Mouse (Mus musculus): ENCODE data around the gene Cpne8. TPM values are rescaled to one million over a fixed set of nuclear protein-coding genes. Genes with fewer than 3 reads are reported as not detected.

The Cpne8 gene
- polyA plus RNA-seq, 1 experiment from 2014 or later: 12.7 TPM

DNA sequence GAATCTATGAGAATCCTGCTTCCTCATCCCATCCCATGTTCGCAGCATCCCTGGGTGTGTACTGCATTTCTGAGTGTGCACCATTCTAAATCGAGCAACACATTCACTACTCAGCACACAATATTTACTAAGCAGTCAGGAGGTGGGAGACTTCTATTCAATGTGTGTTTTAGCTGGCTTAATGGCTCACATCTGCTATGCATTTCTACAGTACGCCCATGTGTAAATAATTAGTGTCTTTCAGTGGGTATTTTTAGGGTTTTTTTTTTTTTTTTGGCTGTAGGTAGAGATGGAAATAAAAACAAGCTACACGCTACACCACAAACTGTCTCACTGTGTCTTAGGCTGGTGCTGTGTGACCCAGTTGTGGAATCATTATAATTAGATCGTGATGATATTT, 75.6 kb downstream of the Cpne8 start:
- Histone ChIP-seq H3K4me2 (replicated peaks; ENCODE audit: low read depth, low read length) (no peak overlapping the region), H3K27me3 (ENCODE audit: control insufficient read depth, insufficient read depth, low read length) (no peaks in the 10 kb centered on the region), H3K4me1 (ENCODE audit: control insufficient read depth, insufficient read depth, low read length) (no peaks in the 10 kb centered on the region), H3K4me3 (ENCODE audit: low read length) (no peak overlapping the region), H3K9ac (ENCODE audit: low read depth, low read length) (no peak overlapping the region), H3K36me3 (ENCODE audit: control insufficient read depth, insufficient read depth, low read length) (no peaks in the 10 kb centered on the region), H3K9me3 (ENCODE audit: control insufficient read depth, low read length) (no peaks in the 10 kb centered on the region), H3K27ac (ENCODE audit: low read depth, low read length) (no peak overlapping the region)
- WGBS: 82% methylated on average over 5 of the region's 5 CpGs
- ATAC-seq (ENCODE audit: low FRiP score, low TSS enrichment): no peak

DNA sequence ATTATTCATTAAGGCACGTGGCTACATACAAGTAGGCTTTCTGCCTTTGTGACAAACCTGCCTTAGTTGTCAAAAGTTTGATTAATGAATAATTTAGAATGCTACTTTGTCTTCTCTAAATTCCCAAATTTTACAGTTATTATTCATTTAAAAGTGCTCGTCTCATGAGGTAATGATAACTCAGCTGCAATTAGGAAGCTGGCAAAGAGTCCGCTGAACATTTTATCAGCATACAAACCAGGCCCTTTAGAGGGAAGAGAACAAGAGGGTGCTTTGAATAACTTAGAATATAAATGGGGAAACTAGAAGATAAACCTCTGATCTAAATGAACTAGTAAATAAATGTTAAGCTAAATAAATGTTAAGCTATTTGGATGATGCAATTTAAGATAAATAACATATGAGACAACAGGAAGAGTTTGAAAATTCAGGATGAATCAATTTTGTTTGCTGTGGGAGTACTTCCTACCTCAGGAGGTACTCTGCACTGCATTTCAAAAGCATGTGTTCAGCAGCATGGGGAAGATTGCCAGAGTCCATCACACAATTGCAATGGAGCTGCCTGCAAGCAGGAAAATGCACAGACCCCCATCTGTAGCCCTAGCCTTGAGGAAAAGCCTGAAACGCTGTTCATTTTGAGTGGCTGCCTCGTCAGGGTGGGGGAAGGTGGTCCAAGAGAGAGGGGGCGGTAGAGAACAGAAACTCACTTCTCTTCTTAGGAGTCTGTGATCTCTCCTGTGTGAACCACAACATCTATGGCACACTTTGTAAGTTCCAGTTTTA, 81.3 kb downstream of the Cpne8 start:
- no peak overlapping the region for H3K4me3 ChIP-seq (ENCODE audit: low read length)
- no peaks in the 10 kb centered on the region for H3K27me3 ChIP-seq (ENCODE audit: control insufficient read depth, insufficient read depth, low read length)
- no peaks in the 10 kb centered on the region for H3K36me3 ChIP-seq (ENCODE audit: control insufficient read depth, insufficient read depth, low read length)
- WGBS: 75% methylated on average over 6 of the region's 6 CpGs
- H3K27ac ChIP-seq (ENCODE audit: low read depth, low read length): no peak overlapping the region
- no peak for ATAC-seq (ENCODE audit: low FRiP score, low TSS enrichment)
- H3K9ac ChIP-seq (ENCODE audit: low read depth, low read length): no peak overlapping the region
- no peak overlapping the region for H3K4me2 ChIP-seq (replicated peaks; ENCODE audit: low read depth, low read length)
- H3K4me1 ChIP-seq (ENCODE audit: control insufficient read depth, insufficient read depth, low read length): no peaks in the 10 kb centered on the region
- H3K9me3 ChIP-seq (ENCODE audit: control insufficient read depth, low read length): no peaks in the 10 kb centered on the region

DNA sequence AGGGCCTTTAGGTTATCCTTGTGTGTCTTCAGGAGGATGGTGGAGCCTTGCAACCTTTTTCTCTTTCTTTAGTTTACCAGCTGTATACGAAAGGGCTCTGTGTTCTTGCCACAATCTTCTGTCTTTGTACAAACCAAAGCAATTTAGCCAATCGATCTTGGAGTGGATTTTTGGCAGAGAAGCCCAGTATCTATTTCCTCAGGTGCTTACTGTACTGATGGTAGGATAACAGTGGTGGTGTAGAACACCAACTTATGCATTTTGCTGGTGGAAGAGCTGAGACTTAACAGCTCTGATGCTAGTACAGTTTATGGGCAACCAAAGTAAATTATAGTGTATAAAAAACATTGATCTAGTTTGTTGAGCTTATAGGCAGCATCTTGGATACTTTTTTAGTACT, 83.6 kb downstream of the Cpne8 start:
- no peak for ATAC-seq (ENCODE audit: low FRiP score, low TSS enrichment)
- H3K27ac ChIP-seq (ENCODE audit: low read depth, low read length): no peak overlapping the region
- 91% methylated on average over 2 of the region's 2 CpGs for WGBS

DNA sequence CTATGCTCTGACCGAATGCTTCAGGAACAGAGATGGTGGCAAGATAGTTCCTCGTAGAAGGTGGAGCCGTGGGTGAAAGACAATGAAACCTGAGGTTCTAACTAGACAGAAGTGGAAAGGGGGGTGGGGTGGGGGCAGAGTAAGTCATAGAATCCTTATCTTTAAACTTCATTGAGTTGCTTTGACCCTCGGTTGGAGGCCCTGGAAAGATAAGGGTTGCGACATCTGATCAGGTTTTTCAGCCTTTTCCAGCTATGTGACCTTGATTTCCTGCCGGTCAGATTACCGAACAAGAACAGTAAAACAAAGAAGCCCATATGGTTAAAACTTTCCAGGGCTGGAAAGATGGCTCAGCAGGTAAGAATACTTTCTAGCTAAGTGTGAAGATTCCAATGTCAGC, 89.6 kb downstream of the Cpne8 start:
- no peak for ATAC-seq (ENCODE audit: low FRiP score, low TSS enrichment)
- H3K27ac ChIP-seq (ENCODE audit: low read depth, low read length): no peak overlapping the region
- H3K9me3 ChIP-seq (ENCODE audit: control insufficient read depth, low read length): no peaks in the 10 kb centered on the region
- H3K4me2 ChIP-seq (replicated peaks; ENCODE audit: low read depth, low read length): no peak overlapping the region
- 57% methylated on average over 7 of the region's 7 CpGs for WGBS
- H3K9ac ChIP-seq (ENCODE audit: low read depth, low read length): no peak overlapping the region
- H3K4me3 ChIP-seq (ENCODE audit: low read length): no peak overlapping the region
- no peaks in the 10 kb centered on the region for H3K4me1 ChIP-seq (ENCODE audit: control insufficient read depth, insufficient read depth, low read length)
- no peaks in the 10 kb centered on the region for H3K36me3 ChIP-seq (ENCODE audit: control insufficient read depth, insufficient read depth, low read length)
- no peaks in the 10 kb centered on the region for H3K27me3 ChIP-seq (ENCODE audit: control insufficient read depth, insufficient read depth, low read length)

More for the DNA sequence above, 83.6 kb downstream of the Cpne8 start:
- no peak overlapping the region for H3K4me2 ChIP-seq (replicated peaks; ENCODE audit: low read depth, low read length)
- no peaks in the 10 kb centered on the region for H3K4me1 ChIP-seq (ENCODE audit: control insufficient read depth, insufficient read depth, low read length)
- no peak overlapping the region for H3K4me3 ChIP-seq (ENCODE audit: low read length)
- no peaks in the 10 kb centered on the region for H3K36me3 ChIP-seq (ENCODE audit: control insufficient read depth, insufficient read depth, low read length)
- H3K9ac ChIP-seq (ENCODE audit: low read depth, low read length): no peak overlapping the region
- no peaks in the 10 kb centered on the region for H3K27me3 ChIP-seq (ENCODE audit: control insufficient read depth, insufficient read depth, low read length)
- no peaks in the 10 kb centered on the region for H3K9me3 ChIP-seq (ENCODE audit: control insufficient read depth, low read length)

DNA sequence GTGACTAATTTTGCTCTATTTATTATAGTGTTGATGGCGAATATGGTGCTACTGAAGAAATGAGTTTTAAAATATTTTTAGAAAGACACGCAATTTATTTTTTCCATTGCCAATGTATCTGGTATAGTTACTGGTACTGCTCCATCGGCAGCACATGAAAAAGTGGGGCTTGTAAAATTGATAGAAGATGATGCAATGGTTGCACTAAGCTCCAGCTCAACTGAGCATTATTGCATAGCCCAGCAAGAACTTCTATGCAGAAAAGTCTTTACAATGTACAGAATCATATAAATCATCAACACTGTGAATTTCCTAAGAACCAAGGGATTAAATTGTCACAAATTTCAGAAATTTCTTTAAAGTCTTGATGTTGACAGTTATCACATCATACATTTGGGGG, 101.8 kb downstream of the Cpne8 start:
- no peak overlapping the region for H3K4me3 ChIP-seq (ENCODE audit: low read length)
- no peak overlapping the region for H3K4me2 ChIP-seq (replicated peaks; ENCODE audit: low read depth, low read length)
- no peak for ATAC-seq (ENCODE audit: low FRiP score, low TSS enrichment)
- no peaks in the 10 kb centered on the region for H3K27me3 ChIP-seq (ENCODE audit: control insufficient read depth, insufficient read depth, low read length)
- whole genome bisulfite sequencing: 91% methylated on average over 3 of the region's 3 CpGs
- no peaks in the 10 kb centered on the region for H3K36me3 ChIP-seq (ENCODE audit: control insufficient read depth, insufficient read depth, low read length)
- no peaks in the 10 kb centered on the region for H3K4me1 ChIP-seq (ENCODE audit: control insufficient read depth, insufficient read depth, low read length)
- H3K9me3 ChIP-seq (ENCODE audit: control insufficient read depth, low read length): no peaks in the 10 kb centered on the region
- H3K27ac ChIP-seq (ENCODE audit: low read depth, low read length): no peak overlapping the region
- no peak overlapping the region for H3K9ac ChIP-seq (ENCODE audit: low read depth, low read length)

DNA sequence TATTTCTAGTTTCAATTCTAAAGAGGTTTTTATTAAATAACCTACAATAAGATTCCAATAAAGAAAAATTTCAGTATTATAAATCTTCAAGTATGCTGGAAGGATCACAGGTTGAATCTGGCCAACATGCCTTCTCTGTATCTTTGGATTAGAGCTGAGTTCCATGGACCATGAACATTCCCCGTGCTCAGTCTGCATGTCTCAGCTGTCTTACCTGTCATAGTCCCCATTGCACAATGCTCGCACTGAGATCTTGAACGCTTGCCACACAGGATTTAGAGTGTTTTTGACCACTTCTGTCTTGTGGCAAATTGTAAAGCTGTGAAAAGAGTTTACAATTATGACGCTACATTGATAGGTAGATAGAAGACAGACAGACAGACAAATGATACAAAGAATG, 110.0 kb downstream of the Cpne8 start:
- no peaks in the 10 kb centered on the region for H3K36me3 ChIP-seq (ENCODE audit: control insufficient read depth, insufficient read depth, low read length)
- no peaks in the 10 kb centered on the region for H3K4me1 ChIP-seq (ENCODE audit: control insufficient read depth, insufficient read depth, low read length)
- no peak overlapping the region for H3K4me2 ChIP-seq (replicated peaks; ENCODE audit: low read depth, low read length)
- H3K9me3 ChIP-seq (ENCODE audit: control insufficient read depth, low read length): no peaks in the 10 kb centered on the region
- H3K4me3 ChIP-seq (ENCODE audit: low read length): no peak overlapping the region
- no peaks in the 10 kb centered on the region for H3K27me3 ChIP-seq (ENCODE audit: control insufficient read depth, insufficient read depth, low read length)
- ATAC-seq (ENCODE audit: low FRiP score, low TSS enrichment): no peak
- no peak overlapping the region for H3K27ac ChIP-seq (ENCODE audit: low read depth, low read length)
- H3K9ac ChIP-seq (ENCODE audit: low read depth, low read length): no peak overlapping the region
- WGBS: 79% methylated on average over 4 of the region's 4 CpGs

DNA sequence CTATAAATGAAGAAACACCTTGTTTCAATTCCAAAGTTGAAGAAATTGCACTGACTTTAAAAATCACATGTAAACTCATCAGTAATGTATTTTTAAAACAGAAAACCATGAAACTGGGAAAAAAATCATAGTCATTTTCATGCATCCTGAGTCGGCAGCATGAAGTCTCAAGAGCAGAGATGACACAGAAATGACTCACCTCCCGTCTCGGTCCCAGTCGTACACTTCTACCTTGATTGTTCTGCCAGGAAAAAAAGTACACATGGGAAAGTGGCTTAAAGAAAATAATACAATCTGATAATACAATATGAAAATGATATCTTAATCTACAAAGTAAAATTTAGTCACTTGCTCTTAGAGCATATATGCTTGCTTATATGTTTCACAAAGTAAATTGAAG, 111.2 kb downstream of the Cpne8 start:
- Histone ChIP-seq H3K9ac (ENCODE audit: low read depth, low read length) (no peak overlapping the region), H3K36me3 (ENCODE audit: control insufficient read depth, insufficient read depth, low read length) (no peaks in the 10 kb centered on the region), H3K4me2 (replicated peaks; ENCODE audit: low read depth, low read length) (no peak overlapping the region), H3K4me1 (ENCODE audit: control insufficient read depth, insufficient read depth, low read length) (no peaks in the 10 kb centered on the region), H3K9me3 (ENCODE audit: control insufficient read depth, low read length) (no peaks in the 10 kb centered on the region), H3K27ac (ENCODE audit: low read depth, low read length) (no peak overlapping the region), H3K27me3 (ENCODE audit: control insufficient read depth, insufficient read depth, low read length) (no peaks in the 10 kb centered on the region), H3K4me3 (ENCODE audit: low read length) (no peak overlapping the region)
- ATAC-seq (ENCODE audit: low FRiP score, low TSS enrichment): no peak
- WGBS: 90% methylated on average over 4 of the region's 4 CpGs

DNA sequence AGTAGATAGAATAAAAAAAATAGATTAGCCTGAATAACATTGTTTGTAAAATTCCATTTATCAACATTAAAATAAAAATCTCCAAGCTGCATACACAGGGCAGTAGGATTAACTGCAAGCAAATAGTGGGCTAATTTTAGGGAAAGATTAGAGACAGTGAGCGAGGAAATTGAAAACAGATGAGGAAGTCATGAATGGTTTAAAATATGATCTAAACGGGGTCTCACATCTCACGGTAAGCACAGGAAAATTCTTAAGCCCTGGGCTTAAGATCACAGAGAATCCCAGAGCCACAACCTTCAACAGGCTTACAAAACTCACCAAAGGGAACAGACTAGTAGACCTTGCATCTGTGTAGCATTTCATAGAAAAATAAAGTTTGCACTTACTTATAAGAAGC, 115.2 kb downstream of the Cpne8 start:
- H3K4me3 ChIP-seq (ENCODE audit: low read length): no peak overlapping the region

DNA sequence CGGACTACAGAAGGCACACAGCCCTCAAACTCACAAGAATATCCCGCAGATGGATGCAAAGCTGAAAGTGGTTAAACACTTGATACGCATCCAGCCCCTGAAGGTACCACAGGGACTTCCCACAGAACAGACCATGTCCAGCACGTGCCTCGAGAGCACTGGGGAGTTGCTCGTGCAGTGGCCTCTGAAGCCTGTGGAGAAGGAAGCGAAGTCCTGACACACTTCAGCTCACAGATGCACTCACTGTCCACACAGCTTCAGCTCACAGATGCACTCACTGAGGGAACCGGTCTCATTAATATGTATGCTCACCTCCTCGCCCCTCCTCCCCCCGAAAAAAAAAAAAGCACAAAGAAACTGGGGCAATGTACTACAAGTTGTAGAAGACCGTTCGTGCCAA, 117.6 kb downstream of the Cpne8 start:
- no peaks in the 10 kb centered on the region for H3K4me1 ChIP-seq (ENCODE audit: control insufficient read depth, insufficient read depth, low read length)
- no peak overlapping the region for H3K27ac ChIP-seq (ENCODE audit: low read depth, low read length)
- no peaks in the 10 kb centered on the region for H3K9me3 ChIP-seq (ENCODE audit: control insufficient read depth, low read length)
- WGBS: 84% methylated on average over 12 of the region's 12 CpGs
- H3K9ac ChIP-seq (ENCODE audit: low read depth, low read length): no peak overlapping the region
- no peak overlapping the region for H3K4me2 ChIP-seq (replicated peaks; ENCODE audit: low read depth, low read length)
- H3K27me3 ChIP-seq (ENCODE audit: control insufficient read depth, insufficient read depth, low read length): no peaks in the 10 kb centered on the region
- H3K36me3 ChIP-seq (ENCODE audit: control insufficient read depth, insufficient read depth, low read length): no peaks in the 10 kb centered on the region
- no peak overlapping the region for H3K4me3 ChIP-seq (ENCODE audit: low read length)
- no peak for ATAC-seq (ENCODE audit: low FRiP score, low TSS enrichment)

More for the DNA sequence above, 115.2 kb downstream of the Cpne8 start:
- H3K27ac ChIP-seq (ENCODE audit: low read depth, low read length): no peak overlapping the region
- H3K4me1 ChIP-seq (ENCODE audit: control insufficient read depth, insufficient read depth, low read length): no peaks in the 10 kb centered on the region
- 69% methylated on average over 3 of the region's 3 CpGs for WGBS
- no peaks in the 10 kb centered on the region for H3K9me3 ChIP-seq (ENCODE audit: control insufficient read depth, low read length)
- H3K36me3 ChIP-seq (ENCODE audit: control insufficient read depth, insufficient read depth, low read length): no peaks in the 10 kb centered on the region
- no peak for ATAC-seq (ENCODE audit: low FRiP score, low TSS enrichment)
- no peak overlapping the region for H3K9ac ChIP-seq (ENCODE audit: low read depth, low read length)
- no peaks in the 10 kb centered on the region for H3K27me3 ChIP-seq (ENCODE audit: control insufficient read depth, insufficient read depth, low read length)
- no peak overlapping the region for H3K4me2 ChIP-seq (replicated peaks; ENCODE audit: low read depth, low read length)

Data from kidney, embryonic 14.5 days (tissue).